Mouse (Mus musculus) CD4-positive, CD25-positive, alpha-beta regulatory T cell, adult 2 months (primary cell): ENCODE results near the gene Exoc4.

Experiments used
- DNase-seq: peaks from one replicate; pipeline ENCODE4 v3.0.0-alpha.2; 2012; ENCODE audit warnings: low read depth, low spot score

Exoc4 gene

GRCm38 (mm10) chr6:33308646-33309045 lies 59.8 kb downstream of the Exoc4 start:
- no peak for DNase-seq

- DNase-seq, result no peak
Measured at GRCm38 (mm10) chr6:33310486-33310885, 61.6 kb downstream of the Exoc4 start.

- peak; percentile 10 for DNase-seq
Measured at GRCm38 (mm10) chr6:33322849-33323248, 74.0 kb downstream of the Exoc4 start.

GRCm38 (mm10) chr6:33323386-33323785 lies 74.5 kb downstream of the Exoc4 start:
- DNase-seq, result no peak

GRCm38 (mm10) chr6:33328326-33328725 lies 79.4 kb downstream of the Exoc4 start:
- no peak for DNase-seq

- DNase-seq, result no peak
Measured at GRCm38 (mm10) chr6:33347088-33347775, 98.3 kb downstream of the Exoc4 start.

- DNase-seq, result no peak
Measured at GRCm38 (mm10) chr6:33361613-33362012, 112.7 kb downstream of the Exoc4 start.

GRCm38 (mm10) chr6:33380517-33380916 lies 131.6 kb downstream of the Exoc4 start:
- DNase-seq, result no peak

- DNase-seq, result no peak
Measured at GRCm38 (mm10) chr6:33382176-33382575, 133.3 kb downstream of the Exoc4 start.

GRCm38 (mm10) chr6:33392020-33392419 lies 143.1 kb downstream of the Exoc4 start:
- DNase-seq, result peak; percentile 37

GRCm38 (mm10) chr6:33399491-33399890 lies 150.6 kb downstream of the Exoc4 start:
- no peak for DNase-seq

GRCm38 (mm10) chr6:33401161-33401560 lies 152.3 kb downstream of the Exoc4 start:
- DNase-seq, result no peak

- no peak for DNase-seq
Measured at GRCm38 (mm10) chr6:33405562-33406275, 156.8 kb downstream of the Exoc4 start.

GRCm38 (mm10) chr6:33409586-33409985 lies 160.7 kb downstream of the Exoc4 start:
- DNase-seq, result no peak

GRCm38 (mm10) chr6:33425007-33425406 lies 176.1 kb downstream of the Exoc4 start:
- no peak for DNase-seq

GRCm38 (mm10) chr6:33431207-33431787 lies 182.4 kb downstream of the Exoc4 start:
- DNase-seq, result no peak

GRCm38 (mm10) chr6:33440508-33440907 lies 191.6 kb downstream of the Exoc4 start:
- no peak for DNase-seq

GRCm38 (mm10) chr6:33453810-33454209 lies 204.9 kb downstream of the Exoc4 start:
- DNase-seq, result no peak

- DNase-seq, result no peak
Measured at GRCm38 (mm10) chr6:33454354-33454753, 205.5 kb downstream of the Exoc4 start.

- DNase-seq, result no peak
Measured at GRCm38 (mm10) chr6:33455238-33455637, 206.4 kb downstream of the Exoc4 start.

- DNase-seq, result no peak
Measured at GRCm38 (mm10) chr6:33464862-33465261, 216.0 kb downstream of the Exoc4 start.

- DNase-seq, result no peak
Measured at GRCm38 (mm10) chr6:33465392-33465791, 216.5 kb downstream of the Exoc4 start.
